Comparison of ENCODE assay signal across 16 mouse cellular contexts in genomic region chr2:120159434-120159833, GRCm38 (mm10). TPM values are rescaled to one million over a fixed set of nuclear protein-coding genes. Genes with fewer than 3 reads are reported as not detected.
A peak's percentile ranks its signal among the peaks of the same experiment; 100 is the strongest.
DNase-seq lines count a peak whose midpoint lies in the region; ATAC-seq and TF ChIP-seq lines count a peak whose summit lies in the region.
"Had no signal": no experiment of that assay in that cellular context is flagged by ENCODE, and none has a peak within 500 bp of the region (broad histone marks: within the 10 kb centered on the region; RNA-seq: fewer than 3 reads in every experiment).

No protein-coding gene starts in this region.

- no peak overlapping the region for H3K9ac ChIP-seq in hindbrain, embryonic 16.5 days (ENCODE audit: low read depth, low read length)
- H3K9ac ChIP-seq in lung, embryonic 15.5 days, result no peak overlapping the region
- no peak overlapping the region for H3K9ac ChIP-seq in MEL (ENCODE audit: control insufficient read depth, low read depth, low read length, poor library complexity, severe bottlenecking)
- H3K9ac ChIP-seq: forebrain, embryonic 12.5 days; heart, embryonic 13.5 days; limb, embryonic 15.5 days; stomach, embryonic 15.5 days had no signal

- peak overlapping the region; percentile 69; the same call in 1 of the 2 replicates for H3K27ac ChIP-seq in hindbrain, embryonic 10.5 days
- no peak overlapping the region for H3K27ac ChIP-seq in hindbrain, embryonic 16.5 days (ENCODE audit: low read depth, low read length)
- peak overlapping the region; percentile 25; the same call in 1 of the 2 replicates for H3K27ac ChIP-seq in lung, embryonic 15.5 days
- no peak overlapping the region for H3K27ac ChIP-seq in MEL (ENCODE audit: control insufficient read depth, low read depth, low read length)
- H3K27ac ChIP-seq: forebrain, embryonic 12.5 days; heart, embryonic 13.5 days; limb, embryonic 15.5 days; stomach, embryonic 15.5 days had no signal

- no peak for TF ChIP-seq POLR2A in lung, adult 2 months (IDR thresholded peaks at IDR 0.05; ENCODE audit: borderline replicate concordance, extremely low read depth, low read depth, low read length)
- no peak for TF ChIP-seq POLR2A in MEL (IDR thresholded peaks at IDR 0.05; ENCODE audit: control insufficient read depth in 1 of 2, insufficient read depth in 1 of 2, low read depth in 1 of 2, low read length in 2 of 2, poor library complexity in 1 of 2)

- 80% methylated on average over 2 of the region's 2 CpGs for WGBS in hindbrain, embryonic 10.5 days
- 85% methylated on average over 2 of the region's 2 CpGs for WGBS in hindbrain, embryonic 16.5 days
- WGBS in lung, embryonic 15.5 days, result 69% methylated on average over 2 of the region's 2 CpGs
- 76% methylated on average over 2 of the region's 2 CpGs for WGBS in lung, adult 2 months

- no peak for TF ChIP-seq CTCF in lung, adult 2 months (IDR thresholded peaks at IDR 0.05; ENCODE audit: insufficient read depth, low read length)
- TF ChIP-seq CTCF in MEL (IDR thresholded peaks at IDR 0.05 in 2 of 3, conservative IDR thresholded peaks at IDR 0.05 in 1 of 3; ENCODE audit: control insufficient read depth in 1 of 3, insufficient read depth in 1 of 3, low read depth in 2 of 3, low read length in 3 of 3, poor library complexity in 1 of 3, severe bottlenecking in 1 of 3), result no peak

- TF ChIP-seq RAD21 in MEL (IDR thresholded peaks at IDR 0.05; ENCODE audit: low read depth, low read length), result no peak

- ATAC-seq in hindbrain, embryonic 16.5 days, result no peak
- no peak for ATAC-seq in lung, embryonic 15.5 days (ENCODE audit: borderline replicate concordance, extremely low read depth, low FRiP score, low TSS enrichment)
- ATAC-seq: midbrain, embryonic 16.5 days had no signal

- H3K4me1 ChIP-seq in hindbrain, embryonic 10.5 days (replicated peaks), result peaks cover 5% of the 10 kb centered on the region; the same call in 1 of the 2 replicates
- H3K4me1 ChIP-seq in hindbrain, embryonic 16.5 days (ENCODE audit: control insufficient read depth, insufficient read depth, low read depth, low read length), result no peaks in the 10 kb centered on the region
- H3K4me1 ChIP-seq in lung, embryonic 15.5 days, result 0 out of 2 replicates have a peak, but pooled peaks cover 5% of the 10 kb centered on the region
- peaks cover 4% of the 10 kb centered on the region for H3K4me1 ChIP-seq in lung, adult 2 months (ENCODE audit: control insufficient read depth, insufficient read depth, low read length)
- H3K4me1 ChIP-seq in MEL (ENCODE audit: control insufficient read depth in 1 of 2, insufficient read depth in 2 of 2, low read length in 2 of 2), result peaks cover 0 to 8% of the 10 kb centered on the region in 2 experiments; a peak in 1 of 4 replicates
- H3K4me1 ChIP-seq: forebrain, embryonic 12.5 days; stomach, embryonic 15.5 days had no signal

- DNase-seq in hindbrain, embryonic 10.5 days (ENCODE audit: low spot score), result no peak
- DNase-seq in lung, adult 2 months, result no peak
- DNase-seq in MEL (ENCODE audit: low read depth, low spot score), result no peak
- DNase-seq in gastrocnemius, adult 8-10 months (ENCODE audit: low spot score in 2 of 2), result peak; percentile 57 to 78
- no peak for DNase-seq in adrenal gland, postnatal 36 days
- DNase-seq in adrenal gland, postnatal 25 days, result no peak
- DNase-seq: cerebellum, adult 11 months; cerebellum, postnatal 36 days; heart, postnatal 36 days had no signal

- H3K4me3 ChIP-seq in hindbrain, embryonic 10.5 days, result no peak overlapping the region
- H3K4me3 ChIP-seq in hindbrain, embryonic 16.5 days (ENCODE audit: low read length), result no peak overlapping the region
- H3K4me3 ChIP-seq in lung, embryonic 15.5 days, result no peak overlapping the region
- H3K4me3 ChIP-seq in lung, adult 2 months (replicated peaks; ENCODE audit: extremely low read depth, low read depth, low read length), result no peak overlapping the region
- H3K4me3 ChIP-seq in MEL (ENCODE audit: control insufficient read depth in 1 of 2, insufficient read depth in 1 of 2, low read depth in 2 of 2, low read length in 2 of 2), result no peak overlapping the region
- H3K4me3 ChIP-seq: forebrain, embryonic 12.5 days; heart, embryonic 13.5 days; limb, embryonic 15.5 days; stomach, embryonic 15.5 days had no signal

- H3K36me3 ChIP-seq in hindbrain, embryonic 10.5 days, result no peaks in the 10 kb centered on the region
- H3K36me3 ChIP-seq in hindbrain, embryonic 16.5 days (ENCODE audit: control insufficient read depth, insufficient read depth, low read length), result no peaks in the 10 kb centered on the region
- H3K36me3 ChIP-seq in lung, embryonic 15.5 days, result no peaks in the 10 kb centered on the region
- H3K36me3 ChIP-seq in MEL (ENCODE audit: control insufficient read depth in 1 of 2, insufficient read depth in 2 of 2, low read length in 2 of 2), result peaks cover 0 to 4% of the 10 kb centered on the region in 2 experiments; a peak in 1 of 4 replicates
- H3K36me3 ChIP-seq: forebrain, embryonic 12.5 days; heart, embryonic 13.5 days; limb, embryonic 15.5 days; stomach, embryonic 15.5 days had no signal

- TF ChIP-seq EP300 in MEL (IDR thresholded peaks at IDR 0.05; ENCODE audit: low read depth in 1 of 2, low read length in 2 of 2), result no peak

- no peaks in the 10 kb centered on the region for H3K9me3 ChIP-seq in hindbrain, embryonic 10.5 days
- no peaks in the 10 kb centered on the region for H3K9me3 ChIP-seq in hindbrain, embryonic 16.5 days (ENCODE audit: control insufficient read depth, low read length)
- H3K9me3 ChIP-seq in lung, embryonic 15.5 days, result no peaks in the 10 kb centered on the region
- no peaks in the 10 kb centered on the region for H3K9me3 ChIP-seq in MEL (replicated peaks; ENCODE audit: insufficient read depth, low read length)
- H3K9me3 ChIP-seq: forebrain, embryonic 12.5 days; limb, embryonic 15.5 days; stomach, embryonic 15.5 days had no signal

- no peaks in the 10 kb centered on the region for H3K79me2 ChIP-seq in MEL (ENCODE audit: control insufficient read depth, insufficient read depth, low read length, poor library complexity)

- H3K4me2 ChIP-seq in hindbrain, embryonic 16.5 days (ENCODE audit: low read length), result no peak overlapping the region
- H3K4me2 ChIP-seq in lung, embryonic 15.5 days, result no peak overlapping the region
- H3K4me2 ChIP-seq: forebrain, embryonic 12.5 days; heart, embryonic 13.5 days; limb, embryonic 15.5 days; stomach, embryonic 15.5 days had no signal

- H3K27me3 ChIP-seq in hindbrain, embryonic 10.5 days (ENCODE audit: insufficient read depth, poor library complexity, severe bottlenecking), result peaks cover 6% of the 10 kb centered on the region; the same call in 1 of the 2 replicates
- H3K27me3 ChIP-seq in hindbrain, embryonic 16.5 days (replicated peaks; ENCODE audit: control insufficient read depth, insufficient read depth, low read length), result no peaks in the 10 kb centered on the region
- H3K27me3 ChIP-seq in lung, embryonic 15.5 days, result no peaks in the 10 kb centered on the region
- H3K27me3 ChIP-seq in MEL (ENCODE audit: control insufficient read depth in 1 of 2, insufficient read depth in 2 of 2, low read length in 2 of 2), result no peaks in the 10 kb centered on the region
- H3K27me3 ChIP-seq: heart, embryonic 13.5 days; limb, embryonic 15.5 days; stomach, embryonic 15.5 days had no signal

TF ChIP-seq in MEL, 35 proteins besides CTCF, POLR2A, EP300 and RAD21:
- TF ChIP-seq ZNF384 (IDR thresholded peaks at IDR 0.05; ENCODE audit: low read depth, low read length) (0 out of 2 replicates have a peak, but pooled peaks have one; percentile 0), MXI1 (IDR thresholded peaks at IDR 0.05; ENCODE audit: low read depth, low read length) (no peak)
TF ChIP-seq in MEL: peak in this region for 1.

RNA-seq across cellular contexts. Expression of gene Ehd4, which starts 5.0 kb away (rescaled TPM):
- polyA plus RNA-seq in hindbrain, embryonic 10.5 days (2016; fragmentation: Nextera tagmentation; extraction: Ambion mirVana), result 24.8 and 26.5 TPM in 2 replicates
- 19.2 and 20.7 TPM in 2 replicates for polyA plus RNA-seq in hindbrain, embryonic 16.5 days (2015; fragmentation: Nextera tagmentation; extraction: Ambion mirVana)
- 89.4 and 96.5 TPM in 2 replicates for polyA plus RNA-seq in lung, embryonic 15.5 days (2015; fragmentation: Nextera tagmentation; extraction: Ambion mirVana)
- polyA plus RNA-seq in lung, adult 2 months (2012; rRNA removed), result 236 and 247 TPM in 2 replicates
- total RNA-seq in MEL (2012; rRNA removed), result 14.1 and 15.8 TPM in 2 replicates
- 10 to 100 TPM in 1 of 2 experiments, not detected in 1; 35.5 TPM for polyA plus RNA-seq in MEL (2012; ENCODE audit: insufficient read depth in 1 of 2, insufficient read length in 2 of 2, low read depth in 1 of 2, low replicate concordance in 2 of 2, missing spikeins in 1 of 2)
- total RNA-seq in gastrocnemius, adult 8-10 months (2022), result 10 to 100 TPM; 19.2 to 29.3 (median 25.5) TPM
- 10 to 100 TPM; 44.5 to 48.7 TPM for total RNA-seq in adrenal gland, postnatal 36 days (2021)
- 35.4 and 48.9 TPM in 2 replicates for total RNA-seq in adrenal gland, postnatal 25 days (2021)

Comparison
In these comparisons a context has a peak if more than half of its experiments do, and no peak if none do; other contexts are left out.
1. H3K27ac ChIP-seq: peak in hindbrain, embryonic 10.5 days (single experiment) and lung, embryonic 15.5 days (single experiment); none in hindbrain, embryonic 16.5 days (single experiment) and MEL (single experiment).
2. DNase-seq: peak in gastrocnemius, adult 8-10 months (2 of 2); none in hindbrain, embryonic 10.5 days (single experiment), lung, adult 2 months (single experiment), MEL (single experiment), adrenal gland, postnatal 36 days (0 of 2) and adrenal gland, postnatal 25 days (single experiment).